Mouse (Mus musculus): ENCODE data around the gene Olfr1394.

DNA sequence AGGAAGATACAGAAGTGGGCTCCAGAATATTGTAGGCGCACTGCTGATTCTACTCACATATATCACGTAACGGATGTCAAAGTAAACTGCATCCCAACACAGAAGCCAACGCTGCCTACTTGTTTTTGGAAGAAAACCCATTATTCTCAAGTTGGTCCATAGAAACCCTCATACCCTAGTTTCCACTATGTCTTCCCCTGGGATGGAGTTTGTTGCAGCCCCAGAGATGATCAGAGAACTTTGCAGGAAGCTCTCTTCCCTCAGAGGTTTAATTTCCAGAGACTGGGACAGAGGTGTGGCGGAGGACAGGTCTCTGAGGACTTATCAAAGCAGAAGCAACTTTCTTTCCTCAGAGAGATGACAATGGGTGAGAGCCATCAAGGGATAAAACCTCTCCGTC lies 12.2 kb upstream of the Olfr1394 start, which contains the start of gene Olfr1395:
- no peak for TF ChIP-seq CTCF (IDR thresholded peaks at IDR 0.05; ENCODE audit: low read depth)
- TF ChIP-seq EP300 (IDR thresholded peaks at IDR 0.05; ENCODE audit: low read depth), result no peak
